Mouse (Mus musculus): ENCODE data around the gene Kcng4. TPM values are rescaled to one million over a fixed set of nuclear protein-coding genes. Genes with fewer than 3 reads are reported as not detected.
A peak's percentile ranks its signal among the peaks of the same experiment; 100 is the strongest.

Gene Kcng4
- total RNA-seq, 2 experiments from 2014 or later: 11.4 to 11.8 TPM

DNA sequence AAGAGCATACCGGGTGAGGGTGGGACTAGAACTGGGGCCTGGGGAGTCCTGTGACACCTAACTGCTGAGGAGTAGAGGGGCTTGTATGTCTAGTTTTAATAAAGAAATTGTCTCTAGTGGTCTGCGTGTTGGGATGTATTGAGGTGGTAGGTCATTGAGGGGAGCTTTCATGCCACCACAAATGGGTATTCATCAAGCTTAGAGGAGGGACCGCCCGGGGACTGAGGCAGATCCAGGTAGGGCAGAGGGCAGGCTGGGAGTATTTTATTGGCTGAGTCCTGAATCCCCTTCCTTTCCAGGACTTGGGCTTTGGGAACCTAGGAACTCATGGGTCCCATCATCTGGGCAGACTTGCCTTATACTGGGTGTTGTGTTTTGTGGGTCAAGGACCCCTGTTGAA, 18.7 kb downstream of the Kcng4 start:
- no peak for DNase-seq (ENCODE audit: low spot score)

DNA sequence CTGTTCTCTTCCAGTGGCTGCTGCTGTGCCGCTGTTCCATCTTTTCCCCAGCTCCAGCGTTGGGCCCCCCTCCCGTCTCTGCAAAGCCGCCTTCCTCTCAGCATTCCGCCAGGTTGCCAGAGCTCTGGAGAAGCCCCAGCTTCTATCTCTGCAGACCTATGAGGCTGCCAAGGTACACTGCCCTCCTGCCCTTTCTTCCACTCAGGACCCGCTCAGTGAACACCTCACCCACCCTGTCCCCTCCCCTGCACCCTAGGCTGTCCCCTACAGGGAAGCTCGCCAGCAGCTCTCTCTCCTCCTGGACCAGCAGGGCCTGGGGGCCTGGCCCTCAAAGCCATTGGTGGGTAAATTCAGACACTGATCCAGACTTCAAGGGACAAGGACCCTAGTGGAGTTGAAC, 19.1 kb downstream of the Kcng4 start:
- no peak for DNase-seq (ENCODE audit: low spot score)

- DNase-seq (ENCODE audit: low spot score): no peak
Observed at GRCm38 (mm10) chr8:119615096-119615495, 20.4 kb downstream of the Kcng4 start.

DNA sequence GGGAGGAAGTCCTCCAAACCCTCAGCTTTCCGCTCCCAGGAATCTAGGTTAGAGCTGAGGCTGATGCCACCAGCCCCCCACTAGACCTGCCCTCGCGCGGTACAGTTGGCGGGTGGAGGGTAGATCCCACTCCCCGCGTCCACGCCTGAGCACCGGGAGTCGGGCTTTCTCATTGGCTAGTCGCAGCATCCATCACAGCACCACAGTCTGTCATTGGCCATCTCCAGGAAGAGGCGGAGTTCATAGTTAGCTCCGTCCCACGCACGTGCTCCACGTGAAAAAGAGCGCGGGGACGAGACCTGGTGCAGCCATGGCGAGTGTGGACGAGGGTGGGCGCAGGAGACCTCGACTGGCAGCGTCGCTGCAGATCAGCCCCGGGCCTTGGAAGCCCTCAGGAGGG, 23.0 kb downstream of the Kcng4 start, which contains the start of gene Adad2:
Gene Adad2, plus strand, starts transcription at position 277 of the 400 bp plus-strand sequence.
- DNase-seq (ENCODE audit: low spot score): no peak

GRCm38 (mm10) chr8:119606224-119606623, 29.3 kb downstream of the Kcng4 start:
- DNase-seq (ENCODE audit: low spot score): no peak

DNA sequence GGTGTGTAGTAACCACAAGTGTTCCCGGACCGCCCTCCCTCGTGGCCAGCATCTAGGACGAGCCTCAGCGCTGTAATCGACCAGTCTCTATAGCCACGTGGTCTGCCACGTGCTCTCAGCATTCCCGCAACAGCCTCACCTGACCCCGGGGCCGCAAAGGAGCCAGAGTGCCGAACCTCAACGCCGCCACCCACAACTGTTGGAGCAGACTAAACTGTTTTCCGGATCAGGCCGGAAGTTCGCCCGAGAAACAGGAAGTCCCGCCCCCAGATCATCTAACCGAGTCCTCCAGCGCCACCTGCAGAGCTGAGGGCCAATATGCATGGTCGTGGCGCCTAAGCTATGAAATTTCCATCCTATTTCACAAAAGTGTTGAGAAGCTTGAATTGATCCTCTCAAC, 30.5 kb downstream of the Kcng4 start, which contains the start of gene Taf1c:
Gene Taf1c, minus strand, starts transcription at position 227 of the 400 bp plus-strand sequence.
- peak; percentile 95 for DNase-seq (ENCODE audit: low spot score)

DNA sequence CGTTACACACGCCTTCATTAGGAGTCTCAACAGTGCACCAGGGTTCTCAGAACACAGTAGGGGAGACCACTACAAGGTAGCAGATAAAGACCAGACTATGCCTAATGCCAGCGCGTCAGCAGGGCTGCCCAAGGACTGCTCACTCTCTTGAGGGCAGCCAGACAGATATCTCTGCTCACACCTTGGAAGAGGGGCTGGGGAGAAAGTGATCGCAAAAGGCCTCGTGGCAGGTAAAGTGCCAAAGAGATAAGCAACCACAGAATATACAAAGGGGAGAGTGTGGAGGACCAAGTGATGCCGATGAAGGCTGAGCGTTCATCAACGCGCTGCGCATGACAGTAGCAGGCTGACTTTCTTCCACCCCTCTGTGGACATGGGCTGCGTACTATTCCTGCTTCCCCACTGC, 31.1 kb downstream of the Kcng4 start:
- no peak for DNase-seq (ENCODE audit: low spot score)

DNA sequence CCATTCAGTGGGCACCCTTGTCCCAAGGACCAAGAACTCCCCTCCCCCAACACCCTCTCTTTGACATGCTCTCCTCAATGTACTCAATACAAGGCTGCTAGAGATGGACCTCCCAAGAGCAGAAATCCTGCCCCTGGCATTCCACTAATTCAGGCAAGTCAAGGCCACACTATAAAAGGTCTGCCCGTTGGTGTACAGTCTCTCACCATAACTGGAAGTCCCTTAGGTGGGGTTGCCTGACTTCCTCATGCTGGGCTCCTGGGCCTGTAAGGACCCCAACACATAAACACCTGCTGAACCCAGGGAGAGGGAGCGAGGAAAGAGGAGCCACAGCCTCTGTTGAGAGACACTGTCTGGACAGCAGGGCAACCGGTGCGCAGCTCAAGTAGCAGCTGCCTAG, 31.7 kb downstream of the Kcng4 start:
- DNase-seq (ENCODE audit: low spot score): no peak

- no peak for DNase-seq (ENCODE audit: low spot score)
Observed at GRCm38 (mm10) chr8:119591456-119591855, 44.0 kb downstream of the Kcng4 start.

- DNase-seq (ENCODE audit: low spot score): no peak
Observed at GRCm38 (mm10) chr8:119590348-119590747, 45.1 kb downstream of the Kcng4 start.

GRCm38 (mm10) chr8:119588844-119589243, 46.6 kb downstream of the Kcng4 start:
- DNase-seq (ENCODE audit: low spot score): no peak

GRCm38 (mm10) chr8:119588321-119588720, 47.2 kb downstream of the Kcng4 start:
- no peak for DNase-seq (ENCODE audit: low spot score)

DNA sequence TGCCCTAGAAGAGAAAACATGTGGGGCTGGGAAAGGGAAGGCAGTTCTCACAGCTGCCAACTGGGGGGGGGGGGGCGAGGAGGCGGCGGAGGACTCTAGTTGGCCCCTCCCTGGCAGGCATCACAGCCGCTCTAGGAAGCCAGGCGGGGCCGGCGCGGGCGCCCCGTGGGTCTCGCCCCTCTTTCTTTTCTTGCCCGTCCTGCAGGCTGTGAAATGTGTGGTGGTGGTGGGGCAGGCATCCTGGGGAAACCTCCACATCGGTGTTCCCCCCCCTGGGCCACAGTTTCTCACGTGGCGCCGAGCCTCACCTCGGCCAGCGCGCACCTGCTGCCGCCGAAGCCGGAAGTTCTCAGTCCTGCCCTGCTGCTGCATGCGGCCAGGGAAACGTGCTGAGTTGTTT, 49.6 kb downstream of the Kcng4 start:
- no peak for DNase-seq (ENCODE audit: low spot score)

DNA sequence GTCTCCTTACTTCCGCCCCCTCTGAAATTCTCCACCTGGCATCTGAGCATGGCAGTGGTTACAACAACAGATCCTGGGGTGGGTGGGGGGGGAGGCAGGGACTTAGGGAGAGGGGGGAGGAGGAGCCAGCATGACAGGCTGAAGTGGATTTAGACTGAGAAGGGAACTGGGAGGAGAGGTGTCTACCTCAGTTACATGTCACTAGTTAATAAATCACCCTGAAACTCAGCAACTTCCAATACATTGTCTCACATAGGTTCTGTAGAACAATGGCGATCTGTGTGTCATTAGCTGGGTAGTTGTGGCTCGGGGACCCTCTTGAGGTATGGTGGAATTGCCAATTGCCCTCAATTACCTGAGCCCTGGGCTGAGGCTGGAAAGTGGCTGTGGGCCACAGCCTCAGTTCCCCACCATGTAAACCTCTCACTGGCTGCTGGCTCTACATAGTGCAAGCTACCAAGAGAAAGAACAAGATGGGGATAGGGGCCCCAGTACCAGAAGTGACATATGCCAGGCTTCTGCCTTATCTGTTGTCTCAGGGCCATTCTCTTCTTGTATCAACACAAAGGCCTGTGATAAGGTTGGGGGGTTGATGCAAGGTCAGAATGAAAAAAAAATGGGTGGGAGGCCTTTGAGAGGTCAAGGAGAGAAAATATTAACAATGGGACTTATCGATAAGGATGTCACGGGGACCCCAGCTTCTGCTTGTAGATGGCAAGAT, 54.9 kb downstream of the Kcng4 start:
- DNase-seq (ENCODE audit: low spot score): no peak

DNA sequence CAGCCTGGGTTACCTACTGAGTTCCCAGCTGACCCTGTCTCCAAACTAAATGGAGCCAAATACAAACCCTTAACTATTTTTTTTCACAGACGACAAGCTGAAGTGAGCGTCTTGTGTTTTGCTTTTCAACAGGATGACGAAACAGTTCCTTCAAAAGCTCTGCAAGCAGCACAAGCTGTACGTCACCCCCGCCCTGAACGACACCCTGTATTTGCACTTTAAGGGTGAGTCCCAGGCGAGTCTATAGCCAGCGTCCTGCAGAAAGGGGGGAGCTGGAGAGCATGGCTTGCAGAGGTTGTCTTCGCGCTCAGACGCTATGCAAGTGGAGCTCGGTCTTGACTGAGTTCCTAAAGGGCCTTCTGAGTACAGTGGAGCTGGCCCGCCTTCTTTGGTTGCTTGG, 56.4 kb downstream of the Kcng4 start:
- no peak for DNase-seq (ENCODE audit: low spot score)

GRCm38 (mm10) chr8:119575366-119575726, 60.1 kb downstream of the Kcng4 start:
- DNase-seq (ENCODE audit: low spot score): no peak

DNA sequence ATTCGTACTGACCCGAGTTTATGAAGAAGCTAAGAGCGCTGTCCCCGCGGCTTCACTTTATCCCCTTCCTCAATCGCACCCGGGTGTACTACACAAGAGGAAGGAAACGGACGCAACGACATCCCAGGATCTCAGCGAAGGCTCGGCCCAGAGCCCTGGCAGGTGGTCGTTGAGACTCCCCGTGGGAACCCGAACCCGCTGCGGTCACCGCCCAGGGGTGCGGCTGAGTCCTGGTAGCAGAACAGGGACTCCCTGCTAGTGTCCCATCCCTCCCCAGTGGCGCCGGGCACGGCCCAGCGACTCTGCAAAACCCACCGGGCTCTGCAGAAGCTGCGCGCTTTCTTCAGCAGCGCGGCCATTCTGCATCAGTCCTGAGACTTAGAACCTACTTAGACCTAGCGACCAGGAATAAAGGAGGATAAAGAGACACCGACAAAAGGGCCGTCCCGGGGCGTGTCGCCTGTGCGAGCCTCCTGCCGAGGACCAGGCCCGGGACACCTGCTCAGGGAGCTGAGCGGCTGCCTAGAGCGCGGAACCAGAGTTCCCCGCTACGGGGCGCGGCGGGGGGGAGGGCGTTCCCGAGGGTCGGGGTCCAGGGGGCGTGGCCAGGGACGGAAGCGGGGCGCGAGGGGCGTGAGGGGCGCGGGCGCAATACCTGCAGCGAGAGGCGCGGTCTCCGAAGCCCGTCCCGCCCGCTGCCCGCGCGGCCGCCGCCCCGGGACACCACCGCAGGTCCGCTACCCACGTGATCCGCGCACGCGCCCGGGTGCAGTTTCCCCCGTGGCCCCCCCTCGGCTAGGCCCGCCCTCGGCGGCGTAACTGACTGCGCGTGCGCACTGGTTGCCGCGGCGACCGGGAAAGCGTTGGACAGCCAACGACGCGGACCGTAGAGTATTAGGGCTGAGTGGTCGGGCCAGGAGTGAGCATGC, 60.8 kb downstream of the Kcng4 start, which contains the start of the genes Hsdl1 and Dnaaf1:
Gene Hsdl1, minus strand, starts transcription at position 747 of the 929 bp plus-strand sequence.
Gene Dnaaf1, plus strand, starts transcription at position 799 of the 929 bp plus-strand sequence.
- DNase-seq (ENCODE audit: low spot score): peak; percentile 97

Other genes with a start within 250 kb of the Kcng4 start
- 10 to 100 TPM; 75.0 to 87.3 TPM for gene Mlycd, start 240.8 kb downstream of the Kcng4 start, total RNA-seq (2021)
- 10 to 100 TPM in 1 of 2 experiments, 1 to 10 TPM in 1; 9.3 to 13.9 TPM for gene Osgin1, start 201.6 kb downstream of the Kcng4 start, total RNA-seq (2021)
- under 1 TPM in 1 of 2 experiments, not detected in 1; 0.16 TPM for gene Necab2, start 189.0 kb downstream of the Kcng4 start, total RNA-seq (2021)
- not detected for gene Slc38a8, start 134.0 kb downstream of the Kcng4 start, total RNA-seq (2021)
- 10 to 100 TPM; 20.2 to 21.1 TPM for gene Mbtps1, start 76.9 kb downstream of the Kcng4 start, total RNA-seq (2021)
- gene Hsdl1, start 60.5 kb downstream of the Kcng4 start, total RNA-seq (2021): 10 to 100 TPM; 13.4 to 16.3 TPM
- gene Dnaaf1, start 60.4 kb downstream of the Kcng4 start, total RNA-seq (2021): not detected
- gene Taf1c, start 30.5 kb downstream of the Kcng4 start, total RNA-seq (2021): 1 to 10 TPM; 4.8 to 5.5 TPM
- gene Adad2, start 22.9 kb downstream of the Kcng4 start, total RNA-seq (2021): under 1 TPM in 1 of 2 experiments, not detected in 1; 0.14 TPM
- gene Wfdc1, start 30.7 kb upstream of the Kcng4 start, total RNA-seq (2021): 10 to 100 TPM; 60.2 to 82.9 TPM
- under 1 TPM in 1 of 2 experiments, not detected in 1; 0.14 TPM for gene Atp2c2, start 64.3 kb upstream of the Kcng4 start, total RNA-seq (2021)
- 1 to 10 TPM; 3.4 TPM for gene Tldc1, start 142.7 kb upstream of the Kcng4 start, total RNA-seq (2021)
- 1 to 10 TPM; 4.7 to 6.0 TPM for gene Cotl1, start 204.9 kb upstream of the Kcng4 start, total RNA-seq (2021)
- gene Klhl36, start 226.6 kb upstream of the Kcng4 start, total RNA-seq (2021): 1 to 10 TPM; 1.2 to 1.3 TPM